Mouse (Mus musculus) thymus, postnatal 4 days (tissue): ENCODE data around the gene Olfr371.

ENCODE experiments used
- DNase-seq: peaks from one replicate; pipeline ENCODE4 v3.0.0; 2021

The Olfr371 gene

DNA sequence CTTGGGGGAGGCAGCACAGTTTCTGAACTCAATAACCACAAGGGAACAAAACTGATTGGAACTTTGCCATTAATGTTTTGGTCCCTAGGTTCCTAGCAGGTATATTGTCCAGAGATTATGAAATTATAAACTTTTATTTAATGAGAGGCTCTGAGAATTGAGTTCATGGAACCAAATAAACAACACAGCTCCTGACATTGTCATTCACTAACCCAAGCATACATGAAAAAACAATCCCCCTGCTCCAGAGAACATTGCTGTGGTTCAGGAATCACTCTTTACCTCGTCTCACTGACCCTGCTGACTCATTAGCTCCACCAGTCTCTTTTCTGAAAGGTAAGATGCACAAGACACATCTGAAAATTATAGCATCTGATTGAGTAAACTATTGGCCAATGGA is at the start of gene Olfr371:
Gene Olfr371 (plus strand): TSS at position 301 of the 400 bp plus-strand sequence.
- DNase-seq = no peak

DNA sequence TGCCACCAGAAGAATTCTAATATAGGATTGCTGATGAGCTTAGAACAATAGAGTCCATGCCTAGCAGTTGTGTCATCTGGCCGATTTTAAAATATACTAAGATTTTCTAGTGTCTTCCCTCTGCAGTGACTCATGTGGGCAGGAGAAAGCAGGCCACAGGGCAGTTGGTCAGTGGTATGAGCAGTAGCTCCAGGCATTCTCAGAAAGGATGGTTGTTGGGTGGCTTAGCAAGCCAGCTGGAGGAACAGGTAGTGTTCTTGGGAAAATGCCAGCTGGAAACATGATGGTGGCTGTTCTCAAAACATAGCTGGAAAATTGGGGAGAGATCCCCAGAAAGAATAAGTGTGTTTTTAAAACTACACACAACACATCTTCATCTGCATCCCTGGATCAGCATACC is 33.4 kb upstream of the Olfr371 start:
- no peak for DNase-seq

DNA sequence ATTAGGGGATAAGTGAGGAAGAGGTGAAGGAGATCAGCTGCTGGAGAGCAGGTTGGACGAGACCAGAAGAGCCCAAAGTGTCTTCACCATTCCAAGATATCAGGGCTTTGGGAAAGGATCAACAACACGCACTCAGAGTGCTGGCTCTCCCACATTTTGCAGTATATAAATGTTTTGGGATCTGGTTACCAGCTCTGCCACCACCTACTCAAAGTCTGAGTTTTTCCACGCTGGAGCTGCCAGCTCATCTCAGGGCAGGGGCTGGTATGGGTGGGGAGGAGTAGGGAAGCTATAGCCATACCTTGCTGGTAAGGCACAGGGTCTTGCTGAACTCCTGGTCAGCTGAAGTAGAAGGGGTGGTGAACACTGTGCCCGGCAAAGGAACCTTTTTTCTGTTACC is 5.6 kb upstream of the Olfr371 start:
- DNase-seq = no peak

DNA sequence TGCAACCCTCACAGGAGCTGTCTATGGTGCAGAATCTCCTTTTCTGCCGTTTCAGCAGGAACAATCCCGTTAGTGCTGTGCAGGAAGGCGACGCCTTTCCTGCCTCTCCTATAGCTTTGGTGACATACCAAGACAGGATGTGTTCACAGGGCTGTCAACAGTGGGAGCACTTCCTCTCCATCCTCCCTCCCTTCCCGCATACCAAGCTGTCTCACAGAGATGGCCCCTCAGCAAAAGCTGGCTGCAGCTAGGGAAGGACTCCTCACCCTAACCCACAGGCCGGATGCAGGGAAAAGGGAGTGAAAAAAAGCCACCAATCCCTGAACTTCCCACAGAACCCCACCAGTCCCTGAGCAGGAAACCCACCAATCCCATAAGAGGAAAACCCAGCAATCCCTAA is 4.8 kb upstream of the Olfr371 start:
- DNase-seq = no peak

DNA sequence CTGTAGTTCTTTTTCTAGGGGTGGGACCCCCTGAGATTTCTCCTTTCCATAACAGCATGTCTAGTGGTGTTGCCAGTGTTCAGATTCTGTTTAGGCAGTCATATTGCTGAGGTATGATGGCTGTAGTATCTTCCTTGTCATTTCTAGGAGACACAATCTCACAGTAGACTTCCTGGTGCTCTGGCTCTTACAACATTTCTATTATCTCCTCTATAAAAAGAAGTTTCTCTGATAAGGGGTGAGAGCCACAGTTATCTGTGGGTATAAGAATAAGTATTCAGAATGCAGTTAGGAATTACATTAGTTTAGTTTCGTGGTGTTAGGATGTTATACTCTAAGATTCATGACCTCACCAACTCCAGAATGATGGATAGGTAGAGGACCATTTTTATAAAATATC is 1.5 kb downstream of the Olfr371 start:
- no peak for DNase-seq
